Mouse (Mus musculus): ENCODE data around the gene Gm20388. TPM values are rescaled to one million over a fixed set of nuclear protein-coding genes. Genes with fewer than 3 reads are reported as not detected.
"Not testable (repeated sequence)": the region's sequence is repeated elsewhere in the genome, so short reads cannot be mapped to it uniquely, and the experiment has no call there.

Gene Gm20388
- polyA plus RNA-seq, 1 experiment from 2014 or later = not detected

GRCm38 (mm10) chr8:120364093-120364725 lies 453.6 kb downstream of the Gm20388 start:
- H3K4me2 ChIP-seq (replicated peaks) = no peak overlapping the region
- no peaks in the 10 kb centered on the region for H3K27me3 ChIP-seq (ENCODE audit: control insufficient read depth, insufficient read depth, low read length)
- H3K9ac ChIP-seq = no peak overlapping the region
- H3K27ac ChIP-seq = no peak overlapping the region
- H3K36me3 ChIP-seq (replicated peaks; ENCODE audit: control insufficient read depth, insufficient read depth) = no peaks in the 10 kb centered on the region
- DNase-seq (ENCODE audit: low spot score) (no peak), ATAC-seq (ENCODE audit: low FRiP score) (no peak)
- WGBS = 41% methylated on average over 7 of the region's 7 CpGs
- no peaks in the 10 kb centered on the region for H3K9me3 ChIP-seq (ENCODE audit: control insufficient read depth, low read length)
- H3K4me3 ChIP-seq (replicated peaks; ENCODE audit: low read length) = no peak overlapping the region
- H3K4me1 ChIP-seq (replicated peaks; ENCODE audit: control insufficient read depth, insufficient read depth, low read length) = no peaks in the 10 kb centered on the region; the same call in 1 of the 2 replicates

DNA sequence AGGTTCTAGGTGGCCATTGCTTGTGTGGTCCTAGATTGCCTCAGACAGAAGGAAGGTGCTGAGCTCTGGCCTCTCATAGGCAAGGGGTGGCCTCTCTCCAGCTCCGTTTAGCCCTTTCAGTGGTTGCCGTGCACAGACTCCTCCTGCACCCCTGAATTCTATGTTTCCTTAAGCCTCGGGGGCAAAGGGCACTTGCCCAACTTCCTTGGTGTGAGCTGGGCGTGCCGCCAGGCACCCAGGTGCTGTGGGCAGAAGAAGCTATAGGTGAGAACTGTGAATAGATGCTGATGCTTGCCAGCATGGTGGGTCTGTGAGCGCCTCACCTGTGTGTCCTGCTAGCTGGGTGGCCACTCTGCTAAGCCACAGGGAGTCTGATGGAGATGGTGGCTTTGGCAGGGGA lies 456.2 kb downstream of the Gm20388 start:
- H3K36me3 ChIP-seq (replicated peaks; ENCODE audit: control insufficient read depth, insufficient read depth) = no peaks in the 10 kb centered on the region
- no peak overlapping the region for H3K27ac ChIP-seq
- H3K4me1 ChIP-seq (replicated peaks; ENCODE audit: control insufficient read depth, insufficient read depth, low read length) = no peaks in the 10 kb centered on the region; the same call in 1 of the 2 replicates
- no peak overlapping the region for H3K9ac ChIP-seq
- no peak overlapping the region for H3K4me3 ChIP-seq (replicated peaks; ENCODE audit: low read length)
- no peak overlapping the region for H3K4me2 ChIP-seq (replicated peaks)
- DNase-seq (ENCODE audit: low spot score) = no peak
- WGBS = 85% methylated on average over 6 of the region's 6 CpGs
- H3K27me3 ChIP-seq (ENCODE audit: control insufficient read depth, insufficient read depth, low read length) = no peaks in the 10 kb centered on the region
- ATAC-seq (ENCODE audit: low FRiP score) = no peak
- no peaks in the 10 kb centered on the region for H3K9me3 ChIP-seq (ENCODE audit: control insufficient read depth, low read length)

GRCm38 (mm10) chr8:120368191-120368590 lies 457.6 kb downstream of the Gm20388 start:
- H3K27ac ChIP-seq; H3K9me3 ChIP-seq (ENCODE audit: control insufficient read depth, low read length); DNase-seq (ENCODE audit: low spot score); H3K4me3 ChIP-seq (replicated peaks; ENCODE audit: low read length); H3K4me1 ChIP-seq (replicated peaks; ENCODE audit: control insufficient read depth, insufficient read depth, low read length); H3K27me3 ChIP-seq (ENCODE audit: control insufficient read depth, insufficient read depth, low read length); H3K9ac ChIP-seq; ATAC-seq (ENCODE audit: low FRiP score); H3K4me2 ChIP-seq (replicated peaks); H3K36me3 ChIP-seq (replicated peaks; ENCODE audit: control insufficient read depth, insufficient read depth): not testable (repeated sequence)
- 73% methylated on average over 1 of the region's 1 CpGs for WGBS

DNA sequence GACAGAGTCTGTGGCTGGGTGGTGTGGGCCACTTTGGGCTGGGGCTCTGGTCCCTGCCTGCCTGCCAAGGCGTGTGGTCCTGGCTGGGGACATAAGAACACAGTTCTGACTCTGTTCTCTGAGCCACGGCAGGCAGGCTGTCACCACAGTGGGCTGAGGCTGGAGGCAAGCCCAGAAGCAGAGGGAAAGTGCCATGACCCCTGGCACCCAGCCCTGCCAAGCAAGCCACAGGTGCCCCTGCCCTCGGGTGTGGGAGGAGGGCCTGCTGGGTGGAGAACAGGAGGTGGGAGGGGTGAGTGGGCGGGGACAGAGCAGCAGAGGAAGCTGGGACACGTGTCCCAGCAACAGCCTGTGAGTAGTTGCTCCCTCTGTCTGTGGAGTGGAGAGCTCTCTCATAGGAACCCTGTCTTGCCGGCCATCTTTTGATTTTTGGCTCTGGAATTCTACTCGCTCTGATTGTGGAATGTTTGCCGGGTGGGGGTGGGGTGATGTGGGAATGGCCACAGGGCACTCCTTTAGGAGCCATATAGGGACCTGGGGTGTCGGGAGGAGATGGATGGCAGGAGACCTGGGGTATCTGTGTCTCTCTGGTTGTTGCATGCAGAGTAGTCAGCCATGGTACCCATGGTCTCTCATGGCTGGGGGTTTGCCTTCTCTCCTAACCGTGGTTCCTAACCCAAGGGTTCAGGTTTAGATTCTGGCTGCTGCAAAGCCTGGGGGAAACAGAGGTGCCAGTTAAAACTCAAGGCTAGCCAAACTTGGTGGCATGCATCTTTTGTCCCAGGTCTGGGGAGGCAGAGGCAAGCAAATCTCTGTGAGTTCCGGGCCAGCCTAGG lies 458.4 kb downstream of the Gm20388 start:
- Histone ChIP-seq H3K4me2 (replicated peaks) (no peak overlapping the region), H3K27me3 (ENCODE audit: control insufficient read depth, insufficient read depth, low read length) (no peaks in the 10 kb centered on the region), H3K9me3 (ENCODE audit: control insufficient read depth, low read length) (no peaks in the 10 kb centered on the region), H3K36me3 (replicated peaks; ENCODE audit: control insufficient read depth, insufficient read depth) (no peaks in the 10 kb centered on the region), H3K4me3 (replicated peaks; ENCODE audit: low read length) (no peak overlapping the region), H3K9ac (no peak overlapping the region), H3K4me1 (replicated peaks; ENCODE audit: control insufficient read depth, insufficient read depth, low read length) (peaks cover 3% of the 10 kb centered on the region), H3K27ac (no peak overlapping the region)
- peak; percentile 75 for DNase-seq (ENCODE audit: low spot score)
- 32% methylated on average over 11 of the region's 11 CpGs for WGBS
- ATAC-seq (ENCODE audit: low FRiP score) = peak; percentile 81

DNA sequence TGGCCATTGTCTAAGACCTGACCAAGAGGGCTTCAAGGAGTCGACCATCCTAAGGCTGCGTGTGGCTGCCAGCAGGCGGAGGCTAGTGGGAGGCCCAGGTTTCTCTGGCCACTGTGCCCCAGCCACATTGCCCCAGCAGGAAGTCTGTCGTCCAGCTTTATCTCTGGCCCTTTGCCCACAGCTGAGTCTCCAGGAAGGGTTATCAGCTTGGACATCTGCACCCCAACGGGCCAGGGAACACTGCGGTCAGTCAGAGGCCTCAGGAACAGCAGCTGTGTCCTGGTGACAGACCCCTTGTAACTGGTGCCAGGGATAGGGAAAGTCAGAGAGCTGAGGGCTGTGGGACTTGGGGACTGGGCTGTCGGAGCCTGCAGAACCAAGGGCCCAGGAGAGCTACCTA lies 459.3 kb downstream of the Gm20388 start:
- H3K27ac ChIP-seq = no peak overlapping the region
- no peak overlapping the region for H3K4me2 ChIP-seq (replicated peaks)
- peaks cover 12% of the 10 kb centered on the region for H3K4me1 ChIP-seq (replicated peaks; ENCODE audit: control insufficient read depth, insufficient read depth, low read length)
- no peaks in the 10 kb centered on the region for H3K9me3 ChIP-seq (ENCODE audit: control insufficient read depth, low read length)
- WGBS = 55% methylated on average over 7 of the region's 7 CpGs
- H3K4me3 ChIP-seq (replicated peaks; ENCODE audit: low read length) = no peak overlapping the region
- H3K36me3 ChIP-seq (replicated peaks; ENCODE audit: control insufficient read depth, insufficient read depth) = no peaks in the 10 kb centered on the region
- H3K9ac ChIP-seq = no peak overlapping the region
- no peak for ATAC-seq (ENCODE audit: low FRiP score)
- DNase-seq (ENCODE audit: low spot score) = no peak
- no peaks in the 10 kb centered on the region for H3K27me3 ChIP-seq (ENCODE audit: control insufficient read depth, insufficient read depth, low read length)

DNA sequence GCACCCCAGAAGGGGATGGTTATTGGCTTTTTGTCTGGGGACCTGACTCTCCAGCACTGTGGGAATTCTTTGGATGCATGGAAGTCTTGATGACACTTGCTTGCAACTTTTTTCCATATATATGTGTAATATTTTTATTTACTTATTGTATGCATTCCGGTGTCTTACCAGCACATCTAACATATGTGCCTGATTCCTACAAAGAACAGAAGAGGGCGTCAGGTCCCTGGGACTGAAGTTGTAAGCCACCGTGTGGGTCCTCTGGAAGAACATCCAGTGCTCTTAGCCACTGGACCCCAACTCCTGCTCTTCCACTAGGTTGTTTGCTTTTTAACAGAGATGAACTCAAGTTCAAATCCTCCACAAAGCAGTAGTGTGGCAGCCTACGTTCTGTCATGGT lies 459.8 kb downstream of the Gm20388 start:
- no peaks in the 10 kb centered on the region for H3K36me3 ChIP-seq (replicated peaks; ENCODE audit: control insufficient read depth, insufficient read depth)
- 71% methylated on average over 4 of the region's 4 CpGs for WGBS
- ATAC-seq (ENCODE audit: low FRiP score) (no peak), DNase-seq (ENCODE audit: low spot score) (no peak)
- no peak overlapping the region for H3K9ac ChIP-seq
- H3K4me2 ChIP-seq (replicated peaks) = no peak overlapping the region
- H3K4me1 ChIP-seq (replicated peaks; ENCODE audit: control insufficient read depth, insufficient read depth, low read length) = peaks cover 17% of the 10 kb centered on the region
- no peaks in the 10 kb centered on the region for H3K9me3 ChIP-seq (ENCODE audit: control insufficient read depth, low read length)
- no peak overlapping the region for H3K27ac ChIP-seq
- H3K4me3 ChIP-seq (replicated peaks; ENCODE audit: low read length) = no peak overlapping the region
- H3K27me3 ChIP-seq (ENCODE audit: control insufficient read depth, insufficient read depth, low read length) = no peaks in the 10 kb centered on the region

DNA sequence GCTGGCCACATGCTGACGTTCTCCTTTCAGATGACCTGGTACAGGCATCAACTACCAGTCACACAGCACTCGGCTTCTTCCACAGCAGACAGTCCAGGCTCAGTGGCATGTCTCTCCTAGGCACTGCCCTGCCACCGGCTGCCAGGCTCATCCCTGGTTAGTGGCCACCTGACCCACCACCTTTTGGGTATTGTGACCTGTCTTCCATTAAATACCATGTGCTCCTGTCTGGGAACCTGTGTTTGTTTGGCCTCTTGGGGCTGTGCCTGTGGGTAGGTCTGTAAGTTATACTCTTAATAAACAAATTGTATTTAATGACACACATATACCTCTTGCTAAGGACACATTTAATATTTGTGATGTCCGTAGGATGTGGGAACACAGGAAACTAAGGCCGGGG lies 460.5 kb downstream of the Gm20388 start:
- no peak overlapping the region for H3K27ac ChIP-seq
- H3K27me3 ChIP-seq (ENCODE audit: control insufficient read depth, insufficient read depth, low read length) = no peaks in the 10 kb centered on the region
- 79% methylated on average over 5 of the region's 5 CpGs for WGBS
- H3K9me3 ChIP-seq (ENCODE audit: control insufficient read depth, low read length) = no peaks in the 10 kb centered on the region
- H3K9ac ChIP-seq = no peak overlapping the region
- no peak overlapping the region for H3K4me3 ChIP-seq (replicated peaks; ENCODE audit: low read length)
- DNase-seq (ENCODE audit: low spot score) (no peak), ATAC-seq (ENCODE audit: low FRiP score) (no peak)
- H3K36me3 ChIP-seq (replicated peaks; ENCODE audit: control insufficient read depth, insufficient read depth) = no peaks in the 10 kb centered on the region
- H3K4me2 ChIP-seq (replicated peaks) = no peak overlapping the region
- H3K4me1 ChIP-seq (replicated peaks; ENCODE audit: control insufficient read depth, insufficient read depth, low read length) = peaks cover 24% of the 10 kb centered on the region

- peaks cover 30% of the 10 kb centered on the region for H3K4me1 ChIP-seq (replicated peaks; ENCODE audit: control insufficient read depth, insufficient read depth, low read length)
- no peaks in the 10 kb centered on the region for H3K36me3 ChIP-seq (replicated peaks; ENCODE audit: control insufficient read depth, insufficient read depth)
- H3K4me3 ChIP-seq (replicated peaks; ENCODE audit: low read length) = no peak overlapping the region
- no peak for DNase-seq (ENCODE audit: low spot score)
- 78% methylated on average over 8 of the region's 8 CpGs for WGBS
- no peaks in the 10 kb centered on the region for H3K27me3 ChIP-seq (ENCODE audit: control insufficient read depth, insufficient read depth, low read length)
- H3K4me2 ChIP-seq (replicated peaks) = no peak overlapping the region
- H3K9me3 ChIP-seq (ENCODE audit: control insufficient read depth, low read length) = no peaks in the 10 kb centered on the region
- ATAC-seq (ENCODE audit: low FRiP score) = no peak
- H3K27ac ChIP-seq = no peak overlapping the region
- H3K9ac ChIP-seq = no peak overlapping the region
Measured at GRCm38 (mm10) chr8:120371725-120372457, 461.2 kb downstream of the Gm20388 start.

- Histone ChIP-seq H3K4me3 (replicated peaks; ENCODE audit: low read length) (no peak overlapping the region), H3K9ac (no peak overlapping the region), H3K27me3 (ENCODE audit: control insufficient read depth, insufficient read depth, low read length) (no peaks in the 10 kb centered on the region), H3K4me1 (replicated peaks; ENCODE audit: control insufficient read depth, insufficient read depth, low read length) (peaks cover 37% of the 10 kb centered on the region), H3K9me3 (ENCODE audit: control insufficient read depth, low read length) (no peaks in the 10 kb centered on the region), H3K27ac (no peak overlapping the region), H3K4me2 (replicated peaks) (no peak overlapping the region), H3K36me3 (replicated peaks; ENCODE audit: control insufficient read depth, insufficient read depth) (no peaks in the 10 kb centered on the region)
- DNase-seq (ENCODE audit: low spot score) (no peak), ATAC-seq (ENCODE audit: low FRiP score) (no peak)
- WGBS = 88% methylated on average over 6 of the region's 6 CpGs
Measured at GRCm38 (mm10) chr8:120372684-120373083, 462.0 kb downstream of the Gm20388 start.
